Mouse (Mus musculus) embryonic stem cell, embryonic (primary cell): ENCODE measurements around the gene Med27.

ENCODE experiments used
- CTCF ChIA-PET, 4 experiments: fragments of 300-600 bp in 2 of 4; fragments of 350-600 bp in 2 of 4; sonication (Branson Sonifier 250); formaldehyde crosslinking; loops; one replicate each; lab custom pipeline; 2022; ENCODE audit warnings: inconsistent platforms in 2 of 4; lab: Charles Lee
- POLR2A ChIA-PET, 4 experiments: fragments of 300-600 bp in 2 of 4; fragments of 350-600 bp in 2 of 4; sonication (Branson Sonifier 250); formaldehyde crosslinking; loops; one replicate each; lab custom pipeline; 2022; ENCODE audit warnings: antibody characterized with exemption in 4 of 4, inconsistent platforms in 1 of 4; lab: Charles Lee

The Med27 gene

DNA sequence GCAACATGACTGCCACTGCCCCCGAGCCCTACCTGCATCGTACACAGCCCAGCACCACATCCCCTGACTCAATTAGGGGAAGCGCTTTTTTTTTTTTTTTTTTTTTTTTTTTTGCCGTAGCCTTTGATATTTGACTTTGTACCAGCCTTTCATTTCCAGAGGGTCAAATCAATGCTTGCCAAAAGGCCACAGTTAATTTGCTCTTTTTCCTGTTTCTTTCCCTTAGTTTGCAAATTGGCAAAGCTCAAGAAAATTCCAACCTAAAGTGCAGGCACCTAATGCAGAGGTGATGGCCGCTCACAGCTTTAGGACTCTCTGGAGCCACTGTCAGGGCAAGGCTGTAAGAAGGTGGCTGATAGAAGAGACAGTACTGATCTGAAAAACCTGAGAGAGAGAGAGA is 186.3 kb downstream of the Med27 start:
- ChIA-PET POLR2A (interaction anchor here in 2 of 4 experiments (0.7 to 1.9 kb wide), 5 partner anchors 9 to 226 kb away, joined by 3 to 8 read pairs (median 3); no protein-coding TSS in a partner anchor), CTCF (interaction anchor here in 2 of 4 experiments (0.7 to 1.1 kb wide), 5 partner anchors 9 to 578 kb away, joined by 3 to 8 read pairs (median 3); no protein-coding TSS in a partner anchor)

DNA sequence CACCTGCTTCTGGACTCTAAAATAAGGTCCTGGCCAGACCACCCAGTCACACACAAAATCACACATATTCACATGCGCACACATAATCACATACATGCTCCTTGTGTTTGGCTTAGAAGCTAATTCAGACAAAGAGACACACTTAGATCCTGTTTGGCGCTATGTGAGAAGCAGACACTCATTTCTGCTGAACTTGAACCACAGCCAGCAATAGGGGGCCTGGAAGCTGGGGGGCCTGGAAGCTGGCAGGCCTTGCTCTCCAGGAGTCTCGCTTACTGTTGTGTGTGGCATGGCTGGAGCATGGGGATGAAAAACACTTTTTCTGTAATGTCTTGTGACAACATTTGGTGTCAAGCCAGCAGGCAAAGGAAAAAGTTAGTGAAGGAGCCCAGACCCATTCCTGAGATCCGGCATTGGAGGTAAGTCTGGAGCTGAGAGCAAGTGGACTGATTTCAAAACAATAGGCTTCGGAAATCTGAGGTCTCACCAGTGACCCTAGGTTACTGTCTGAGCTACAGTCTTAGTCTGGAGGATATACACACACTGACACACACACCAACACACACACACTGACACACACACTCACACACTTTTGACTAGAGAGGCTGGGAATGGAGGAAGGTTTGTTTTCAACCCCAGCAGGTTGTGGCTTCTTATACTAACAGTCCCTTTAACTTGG is 189.1 kb downstream of the Med27 start:
- ChIA-PET CTCF (interaction anchor here in 1 of 4 experiments (0.8 kb wide), 1 partner anchor 11 kb away, joined by 3 read pairs; no protein-coding TSS in a partner anchor), POLR2A (interaction anchor here in 2 of 4 experiments (0.9 to 2.0 kb wide), 3 partner anchors 13 to 150 kb away, joined by 3 to 8 read pairs (median 3); no protein-coding TSS in a partner anchor)

DNA sequence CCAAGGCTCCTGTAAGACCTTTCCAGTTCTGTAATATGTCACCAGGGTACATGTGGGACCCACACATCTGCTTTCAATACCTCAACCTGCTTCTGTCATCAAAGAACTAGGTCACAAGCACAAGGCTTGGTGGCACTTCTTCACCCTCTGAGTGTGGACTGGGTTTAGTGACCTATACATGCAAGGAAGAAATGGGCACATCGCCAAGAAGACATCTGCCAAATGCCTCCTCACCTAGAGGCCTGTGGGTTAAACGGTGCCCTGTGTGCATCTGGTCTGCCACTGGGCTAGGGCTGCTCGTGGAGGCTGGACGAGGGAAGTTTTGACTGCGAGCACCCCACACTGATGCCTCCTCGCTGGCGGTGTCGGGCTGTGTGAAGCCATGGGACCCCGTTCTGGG is 189.9 kb downstream of the Med27 start:
- ChIA-PET POLR2A (interaction anchor here in 3 of 4 experiments (0.6 to 2.0 kb wide), 5 partner anchors 12 to 382 kb away, joined by 3 to 11 read pairs (median 6); no protein-coding TSS in a partner anchor), CTCF (interaction anchor here in 2 of 4 experiments (1.4 to 1.5 kb wide), 2 partner anchors 10 to 146 kb away, joined by 3 to 4 read pairs; no protein-coding TSS in a partner anchor)

DNA sequence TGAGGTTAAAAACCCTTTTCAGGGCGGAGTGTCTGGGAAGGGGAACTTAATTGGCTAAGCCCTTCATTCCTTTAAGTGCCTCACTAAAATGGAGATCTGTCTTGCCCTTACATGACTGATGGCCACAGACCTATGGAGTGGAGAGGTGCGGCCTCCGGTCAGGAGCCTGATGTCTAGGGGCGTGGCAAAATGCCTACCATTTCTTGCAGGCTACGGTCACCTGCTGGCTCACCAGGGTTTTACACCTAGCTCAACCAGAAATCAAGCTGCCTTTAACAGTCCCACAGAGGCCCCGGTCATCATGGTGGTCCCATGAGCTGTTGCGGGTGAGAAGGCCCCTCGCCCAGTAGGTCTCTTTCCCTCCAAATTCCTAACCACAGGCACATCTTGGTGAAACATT is 190.7 kb downstream of the Med27 start:
- POLR2A ChIA-PET: interaction anchor here in 2 of 4 experiments (0.6 to 2.0 kb wide), 13 partner anchors 13 to 478 kb away, joined by 3 to 11 read pairs (median 4); partner anchors contain the start of gene Ttf1 (in 1 of the 2)
- CTCF ChIA-PET: interaction anchor here (0.5 to 2.3 kb wide), 20 partner anchors 9 to 915 kb away, joined by 3 to 12 read pairs (median 3); no protein-coding TSS in a partner anchor

DNA sequence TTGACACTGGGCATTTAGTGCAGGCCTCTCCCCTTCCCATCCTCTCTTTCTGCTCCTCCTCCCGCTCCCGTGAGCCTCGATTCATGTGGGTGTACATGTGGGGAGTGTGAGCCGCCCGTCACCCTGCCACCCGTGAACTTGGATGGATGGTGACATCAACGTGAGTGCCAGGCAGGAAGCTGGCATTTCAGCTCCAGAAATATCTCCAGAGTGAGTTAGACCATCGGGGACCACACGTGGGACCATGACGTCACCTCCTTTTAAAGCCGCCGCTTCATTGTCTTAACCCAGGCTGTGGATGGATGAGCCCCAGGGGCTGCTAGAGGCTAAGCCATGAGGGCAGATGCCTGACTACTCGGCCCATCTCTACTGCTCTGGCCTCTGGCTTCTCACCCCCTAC is 195.4 kb downstream of the Med27 start:
- ChIA-PET POLR2A (interaction anchor here in 2 of 4 experiments (0.5 to 1.2 kb wide), 5 partner anchors 10 to 99 kb away, joined by 3 to 8 read pairs (median 3); no protein-coding TSS in a partner anchor), CTCF (interaction anchor here in 2 of 4 experiments (0.5 to 1.1 kb wide), 2 partner anchors 12 to 29 kb away, joined by 3 to 4 read pairs; no protein-coding TSS in a partner anchor)

DNA sequence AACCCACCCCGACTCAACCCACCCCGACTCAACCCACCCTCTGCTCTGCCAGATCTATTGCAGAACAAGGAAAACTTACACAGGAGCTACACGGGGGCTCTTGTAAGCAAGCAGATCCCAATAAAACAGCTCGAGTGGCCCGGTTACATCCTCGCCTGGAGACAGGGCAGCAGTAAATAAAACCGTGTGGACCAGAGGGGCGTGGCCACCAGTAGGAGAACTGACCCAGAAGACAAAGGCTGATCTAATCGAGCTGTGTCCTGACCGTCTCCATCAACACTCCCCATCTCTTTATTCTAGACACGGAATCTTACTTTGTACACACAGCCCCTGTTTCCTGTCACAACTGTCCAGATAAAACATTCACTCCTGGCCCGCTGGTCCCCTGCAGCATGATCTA is 200.0 kb downstream of the Med27 start:
- ChIA-PET POLR2A (interaction anchor here in 2 of 4 experiments (0.6 to 0.8 kb wide), 6 partner anchors 12 to 357 kb away, joined by 3 to 5 read pairs (median 3); partner anchors contain the start of gene Ntng2 (in 1 of the 2)), CTCF (interaction anchor here in 3 of 4 experiments (0.6 to 1.5 kb wide), 6 partner anchors 9 to 421 kb away, joined by 3 read pairs; no protein-coding TSS in a partner anchor)

DNA sequence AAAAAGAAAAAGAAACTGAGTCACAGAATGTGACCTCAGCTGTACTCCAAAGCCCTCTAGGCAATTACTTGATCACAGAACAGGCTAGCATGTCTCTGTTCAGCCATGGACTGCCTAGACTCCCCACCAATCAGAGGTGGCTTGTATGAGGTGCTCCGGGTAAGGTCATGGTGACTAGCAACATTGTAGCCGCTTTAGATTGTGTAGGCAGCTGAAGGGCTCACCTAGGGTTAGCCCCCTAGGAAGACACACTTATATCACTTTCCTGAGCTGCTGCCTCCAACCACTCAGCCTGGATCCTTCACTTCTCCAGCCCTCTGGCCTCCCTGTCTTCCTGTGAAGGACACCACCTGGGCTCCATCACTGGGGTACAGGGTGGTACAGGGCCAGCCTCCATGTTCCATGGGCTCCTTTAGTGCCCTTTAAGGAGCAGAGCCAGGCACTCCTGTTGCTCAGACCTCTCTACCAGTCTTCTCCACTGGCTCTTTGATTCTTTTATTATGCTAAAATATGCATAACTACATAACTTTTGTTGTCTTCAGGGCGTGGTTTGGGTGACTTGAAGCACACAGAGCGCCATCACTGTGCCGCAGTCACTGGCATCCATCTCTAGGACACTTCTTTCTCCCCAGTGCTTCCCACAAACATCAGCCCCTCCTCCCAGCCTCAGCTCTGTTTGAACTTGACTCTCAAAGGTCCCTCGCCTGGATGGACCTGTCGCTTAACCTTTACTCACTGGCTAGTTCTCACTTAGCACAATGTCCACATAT is 205.4 kb downstream of the Med27 start:
- ChIA-PET POLR2A (interaction anchor here in 3 of 4 experiments (1.0 to 2.0 kb wide), 10 partner anchors 10 to 133 kb away, joined by 3 to 7 read pairs (median 3); no protein-coding TSS in a partner anchor), CTCF (interaction anchor here in 3 of 4 experiments (0.6 to 1.0 kb wide), 5 partner anchors 21 to 767 kb away, joined by 3 read pairs; no protein-coding TSS in a partner anchor)

DNA sequence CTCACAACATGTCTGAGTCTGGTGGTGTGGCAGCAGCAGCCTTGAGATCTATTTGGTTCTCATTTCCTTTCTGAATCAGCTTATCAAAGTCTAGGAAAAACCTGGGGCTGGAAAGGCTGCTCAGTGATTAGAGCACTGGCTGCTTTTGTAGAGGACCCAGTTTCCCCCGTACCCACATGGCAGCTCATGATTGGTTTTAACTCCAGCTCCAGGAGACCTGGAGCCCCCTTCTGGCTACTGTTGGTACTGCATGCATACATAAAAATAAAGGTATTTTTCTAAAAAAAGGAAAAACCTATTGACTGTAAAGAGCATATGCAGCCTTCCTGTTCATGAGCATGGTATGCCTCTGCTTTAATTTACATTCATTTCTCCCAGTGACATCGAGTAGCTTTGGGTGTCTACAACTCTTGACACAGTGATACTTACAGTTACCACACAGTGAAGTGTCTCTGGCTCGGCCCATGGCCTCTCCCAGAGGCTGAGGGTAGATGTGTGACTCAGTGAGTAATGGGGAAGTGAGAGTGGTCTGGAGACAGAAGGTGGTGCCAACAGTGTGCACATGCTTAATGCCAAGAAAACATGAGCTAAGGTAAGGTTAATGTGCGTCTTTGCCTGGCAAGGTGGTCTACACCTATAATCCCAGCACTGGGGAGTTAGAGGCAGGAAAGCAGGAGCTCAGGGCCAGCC is 207.5 kb downstream of the Med27 start:
- ChIA-PET POLR2A (interaction anchor here in 3 of 4 experiments (0.6 to 2.6 kb wide), 20 partner anchors 9 to 358 kb away, joined by 3 to 10 read pairs (median 5); no protein-coding TSS in a partner anchor), CTCF (interaction anchor here (0.6 to 2.2 kb wide), 53 partner anchors 9 to 494 kb away, joined by 3 to 12 read pairs (median 4); partner anchors contain the start of genes Ntng2 (in 1 of the 4) and Ttf1 (in 1 of the 4))

DNA sequence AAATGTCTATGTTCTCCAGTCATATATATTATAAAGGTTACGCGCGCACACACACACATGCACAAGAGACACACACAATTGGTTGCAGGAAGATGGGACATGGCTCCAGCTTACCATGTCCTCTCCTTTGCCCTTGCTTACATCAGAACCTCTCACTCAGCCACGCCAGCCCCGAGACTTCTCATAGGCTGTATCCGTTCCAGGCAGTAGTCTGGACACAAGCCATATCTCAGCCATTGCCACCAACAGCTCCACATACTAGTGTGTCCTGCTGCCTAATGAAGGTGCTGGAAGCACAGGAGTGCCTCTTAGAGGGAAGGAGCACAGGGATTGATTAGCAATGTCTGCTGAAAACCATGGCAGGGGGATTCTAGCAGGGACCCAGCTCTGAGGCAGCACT is 211.9 kb downstream of the Med27 start:
- POLR2A ChIA-PET: interaction anchor here in 1 of 4 experiments (0.6 to 1.1 kb wide), 2 partner anchors 12 to 18 kb away, joined by 3 to 5 read pairs; no protein-coding TSS in a partner anchor
- CTCF ChIA-PET: interaction anchor here in 1 of 4 experiments (0.6 kb wide), 1 partner anchor 34 kb away, joined by 6 read pairs; no protein-coding TSS in a partner anchor

DNA sequence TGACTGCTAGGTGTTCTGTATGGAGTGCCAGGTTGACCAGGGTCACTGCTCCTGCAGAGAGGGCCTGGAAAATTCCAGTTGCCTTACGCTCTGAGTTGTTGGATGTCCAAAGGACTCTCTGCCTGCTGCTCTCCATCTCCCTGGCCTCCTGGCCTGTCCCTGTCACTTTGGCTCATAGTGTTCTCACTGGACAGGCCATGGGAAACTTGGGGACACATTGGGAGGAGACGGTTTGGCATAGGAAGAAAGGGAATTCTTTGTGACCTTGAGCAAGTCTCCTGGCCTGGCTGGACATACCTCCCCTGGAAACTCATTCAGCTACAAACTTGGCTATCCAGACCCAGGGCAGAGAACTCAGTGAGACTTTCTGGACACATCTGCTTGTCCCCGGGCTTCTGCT is 213.3 kb downstream of the Med27 start:
- CTCF ChIA-PET: interaction anchor here in 1 of 4 experiments (0.6 to 0.7 kb wide), 2 partner anchors 23 to 364 kb away, joined by 3 read pairs; no protein-coding TSS in a partner anchor

DNA sequence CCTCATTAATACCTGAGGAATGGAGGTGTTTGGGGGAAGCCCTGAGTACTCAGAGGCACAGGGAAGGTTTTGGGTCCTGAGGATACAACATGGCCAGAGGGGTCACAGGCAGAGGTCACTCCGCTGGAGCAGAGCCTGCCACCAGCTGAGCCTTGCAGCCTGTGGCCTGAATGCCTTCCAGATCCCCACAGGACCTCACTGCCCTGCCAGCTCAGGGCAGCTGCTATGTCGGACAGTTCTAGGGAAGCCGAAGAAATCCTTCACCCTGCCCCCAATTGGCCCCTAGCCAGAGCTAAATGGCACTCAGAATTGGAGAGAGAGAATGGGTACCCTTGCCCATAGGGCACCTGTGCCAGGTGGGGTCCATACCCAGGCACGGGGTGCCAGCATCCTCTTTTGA is 214.8 kb downstream of the Med27 start:
- POLR2A ChIA-PET: interaction anchor here in 2 of 4 experiments (0.5 to 1.6 kb wide), 2 partner anchors 17 to 357 kb away, joined by 3 read pairs; no protein-coding TSS in a partner anchor
- CTCF ChIA-PET: interaction anchor here in 1 of 4 experiments (1.0 kb wide), 1 partner anchor 43 kb away, joined by 4 read pairs; no protein-coding TSS in a partner anchor

More for the DNA sequence above, 213.3 kb downstream of the Med27 start:
- POLR2A ChIA-PET: interaction anchor here in 2 of 4 experiments (1.6 kb wide), 2 partner anchors 18 to 149 kb away, joined by 3 read pairs; no protein-coding TSS in a partner anchor

DNA sequence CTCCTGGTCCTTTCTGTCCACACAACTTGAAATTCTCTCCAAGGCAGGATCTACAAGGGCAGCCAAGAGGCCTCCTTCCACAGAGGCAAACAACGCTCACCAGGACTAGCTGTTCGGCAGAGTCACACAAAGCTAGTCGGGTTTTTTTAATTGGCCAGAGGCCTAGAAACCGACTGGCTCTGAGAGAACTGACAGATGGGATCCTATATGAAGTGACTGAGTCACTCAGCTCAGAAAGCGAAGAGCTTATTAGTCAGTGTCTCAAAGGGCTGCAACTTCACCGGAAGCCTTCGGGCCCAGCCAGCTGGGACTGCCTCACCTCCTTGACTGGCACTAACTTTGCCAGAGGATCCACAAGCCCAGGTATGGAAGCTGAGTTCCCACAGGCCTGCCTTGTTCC is 217.4 kb downstream of the Med27 start:
- ChIA-PET CTCF (interaction anchor here (0.6 to 1.9 kb wide), 9 partner anchors 9 to 364 kb away, joined by 3 to 8 read pairs (median 4); no protein-coding TSS in a partner anchor), POLR2A (interaction anchor here in 3 of 4 experiments (0.6 to 3.4 kb wide), 5 partner anchors 9 to 139 kb away, joined by 3 to 25 read pairs (median 5); no protein-coding TSS in a partner anchor)

DNA sequence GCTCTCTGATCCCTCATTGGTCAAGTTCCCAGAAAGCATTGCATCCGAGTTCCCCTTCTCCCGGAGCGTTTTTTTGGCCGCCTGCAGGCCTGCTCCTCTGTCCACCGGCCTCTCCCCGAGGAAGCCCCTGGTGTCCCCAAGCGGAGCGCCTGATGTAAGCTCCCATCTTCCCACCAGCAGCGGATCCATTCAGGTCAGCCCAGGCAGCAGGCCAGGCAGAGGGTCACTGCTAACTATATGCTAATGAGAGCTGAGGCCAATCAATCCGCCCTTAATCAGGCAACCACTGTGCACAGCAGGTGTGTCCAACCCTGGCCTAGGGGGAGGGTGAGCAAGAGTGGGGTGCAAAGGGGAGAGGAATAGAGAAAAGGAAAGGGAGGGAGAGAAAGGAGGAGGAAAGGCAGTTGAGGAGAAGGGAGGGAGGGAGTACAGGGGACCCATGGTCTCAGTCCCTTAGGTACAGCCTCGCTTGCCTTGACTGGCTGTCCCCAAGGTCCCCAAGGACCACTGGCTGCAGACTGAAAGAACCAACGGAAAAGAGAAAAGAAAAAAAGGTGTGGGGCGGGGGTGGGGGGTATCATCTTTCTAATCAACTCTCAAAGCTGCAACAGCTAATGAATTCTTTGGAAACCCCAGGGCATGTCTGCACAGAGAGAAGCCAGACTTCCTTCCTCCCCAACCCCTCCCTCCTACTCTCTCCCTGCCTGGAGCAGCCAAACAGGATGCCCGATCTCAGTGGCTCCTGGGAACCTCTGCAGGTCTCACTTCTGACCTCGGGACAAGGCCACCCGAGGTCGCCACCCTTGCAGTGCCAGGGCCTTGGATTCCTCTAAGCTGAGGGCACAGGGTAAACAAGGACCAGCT is 219.2 kb downstream of the Med27 start:
- CTCF ChIA-PET: interaction anchor here (0.6 to 1.8 kb wide), 6 partner anchors 12 to 281 kb away, joined by 3 to 5 read pairs (median 4); no protein-coding TSS in a partner anchor
- POLR2A ChIA-PET: interaction anchor here in 2 of 4 experiments (0.8 to 3.4 kb wide), 11 partner anchors 8 to 371 kb away, joined by 3 to 25 read pairs (median 4); partner anchors contain the start of gene Rapgef1 (in 1 of the 2)

DNA sequence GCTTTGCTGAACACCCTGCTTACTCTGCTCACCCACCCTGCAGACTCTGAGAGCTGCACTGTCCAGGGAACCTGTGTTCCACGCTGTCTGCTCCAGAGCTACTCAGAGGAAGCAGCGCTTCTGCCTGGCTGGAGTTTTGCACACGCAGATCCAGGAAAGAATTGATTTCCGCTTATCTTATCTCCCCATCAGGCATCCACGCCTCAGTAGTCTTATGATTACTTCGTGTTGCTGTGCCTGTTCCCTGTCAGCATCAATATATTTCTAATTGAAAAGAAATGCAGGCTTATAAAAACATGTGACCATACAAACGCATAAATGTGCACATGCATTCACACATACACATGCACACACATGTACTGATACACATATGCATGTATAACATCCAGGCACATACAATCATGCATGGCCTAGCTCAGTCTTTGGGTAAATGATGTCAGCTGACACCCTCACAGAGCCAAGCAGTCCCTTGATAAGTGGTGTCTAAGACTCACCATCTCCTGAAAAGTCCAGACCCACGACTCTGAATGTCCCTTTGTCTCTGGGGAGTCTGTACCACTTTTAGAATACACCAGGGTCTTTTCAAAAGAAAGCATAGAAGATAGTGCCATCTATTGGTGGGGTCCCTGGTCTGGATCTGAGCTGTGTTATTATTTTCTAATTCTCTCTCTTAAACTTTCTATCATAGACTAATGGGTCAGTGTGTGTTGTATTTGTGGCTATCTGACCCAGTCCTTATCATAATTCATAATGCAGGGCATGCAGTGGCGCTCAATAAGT is 225.5 kb downstream of the Med27 start:
- CTCF ChIA-PET: interaction anchor here in 3 of 4 experiments (0.6 to 1.0 kb wide), 6 partner anchors 20 to 379 kb away, joined by 3 to 5 read pairs (median 3); no protein-coding TSS in a partner anchor
- POLR2A ChIA-PET: interaction anchor here in 3 of 4 experiments (0.6 to 2.0 kb wide), 4 partner anchors 8 to 376 kb away, joined by 3 to 7 read pairs (median 4); no protein-coding TSS in a partner anchor
